30 mouse cellular contexts compared by ENCODE assay signal in genomic region chr3:97281426-97281825, GRCm38 (mm10). TPM values are rescaled to one million over a fixed set of nuclear protein-coding genes. Genes with fewer than 3 reads are reported as not detected.
DNase-seq lines count a peak whose midpoint lies in the region; ATAC-seq lines count a peak whose summit lies in the region.
"Had no signal": no experiment of that assay in that cellular context is flagged by ENCODE, and none has a peak within 500 bp of the region (broad histone marks: within the 10 kb centered on the region; RNA-seq: fewer than 3 reads in every experiment).

No protein-coding gene starts in this region.

- DNase-seq in embryonic facial prominence, embryonic 10.5 days (ENCODE audit: low spot score), result no peak
- no peak for DNase-seq in heart, embryonic 10.5 days (ENCODE audit: low spot score)
- no peak for DNase-seq in heart, postnatal 10 days
- no peak for DNase-seq in heart, adult 9 months (ENCODE audit: low spot score in 2 of 2)
- DNase-seq in thymus, postnatal 4 days, result no peak
- DNase-seq: adrenal gland, adult 2 months; adrenal gland, postnatal 36 days; cerebellum, adult 2 months; cerebellum, postnatal 25 days; gastrocnemius, postnatal 36 days; kidney, adult 2 months; kidney, postnatal 36 days; liver, postnatal 0 days; lung, postnatal 4 days; thymus, adult 2 months; thymus, postnatal 36 days had no signal

- peaks cover 10% of the 10 kb centered on the region for H3K36me3 ChIP-seq in embryonic facial prominence, embryonic 13.5 days
- peaks cover 30% of the 10 kb centered on the region for H3K36me3 ChIP-seq in embryonic facial prominence, embryonic 10.5 days (replicated peaks)
- H3K36me3 ChIP-seq in heart, embryonic 10.5 days, result peaks cover 11% of the 10 kb centered on the region
- H3K36me3 ChIP-seq in heart, embryonic 15.5 days, result peaks cover 7% of the 10 kb centered on the region; the same call in 1 of the 2 replicates
- no peaks in the 10 kb centered on the region; the same call in 1 of the 2 replicates for H3K36me3 ChIP-seq in embryonic facial prominence, embryonic 15.5 days
- H3K36me3 ChIP-seq: intestine, embryonic 15.5 days; liver, embryonic 12.5 days had no signal

- intact Hi-C loops in heart, postnatal 10 days (cut with DNase I), result no loop called here

- no peak overlapping the region for H3K9ac ChIP-seq in embryonic facial prominence, embryonic 13.5 days
- H3K9ac ChIP-seq in heart, embryonic 15.5 days, result no peak overlapping the region
- H3K9ac ChIP-seq in embryonic facial prominence, embryonic 15.5 days, result no peak overlapping the region
- H3K9ac ChIP-seq: intestine, embryonic 15.5 days; liver, embryonic 12.5 days; liver, postnatal 0 days; midbrain, embryonic 12.5 days had no signal

- H3K27ac ChIP-seq in embryonic facial prominence, embryonic 13.5 days, result peak overlapping the region; percentile 39; the same call in 1 of the 2 replicates
- H3K27ac ChIP-seq in embryonic facial prominence, embryonic 10.5 days (replicated peaks), result no peak overlapping the region
- H3K27ac ChIP-seq in heart, embryonic 10.5 days, result peak overlapping the region; percentile 62
- peak overlapping the region; percentile 47 for H3K27ac ChIP-seq in heart, embryonic 15.5 days
- peak overlapping the region; percentile 48; the same call in 1 of the 2 replicates for H3K27ac ChIP-seq in embryonic facial prominence, embryonic 15.5 days (replicated peaks)
- H3K27ac ChIP-seq: hindbrain, postnatal 0 days; intestine, embryonic 15.5 days; layer of hippocampus, adult 2 months; left cerebral cortex, adult 2 months; liver, embryonic 12.5 days; midbrain, embryonic 12.5 days had no signal

- H3K27me3 ChIP-seq in embryonic facial prominence, embryonic 13.5 days, result no peaks in the 10 kb centered on the region
- no peaks in the 10 kb centered on the region for H3K27me3 ChIP-seq in embryonic facial prominence, embryonic 10.5 days (replicated peaks; ENCODE audit: low read depth, poor library complexity, severe bottlenecking)
- H3K27me3 ChIP-seq in heart, embryonic 10.5 days (ENCODE audit: insufficient read depth, poor library complexity, severe bottlenecking), result no peaks in the 10 kb centered on the region
- H3K27me3 ChIP-seq in heart, embryonic 15.5 days, result no peaks in the 10 kb centered on the region
- no peaks in the 10 kb centered on the region for H3K27me3 ChIP-seq in embryonic facial prominence, embryonic 15.5 days
- H3K27me3 ChIP-seq: CH12.LX; intestine, embryonic 15.5 days; liver, embryonic 12.5 days; midbrain, embryonic 12.5 days had no signal

- H3K4me2 ChIP-seq in embryonic facial prominence, embryonic 13.5 days, result peak overlapping the region; percentile 27
- H3K4me2 ChIP-seq in heart, embryonic 15.5 days, result peak overlapping the region; percentile 46
- peak overlapping the region; percentile 15 for H3K4me2 ChIP-seq in embryonic facial prominence, embryonic 15.5 days (replicated peaks)
- H3K4me2 ChIP-seq: intestine, embryonic 15.5 days; liver, embryonic 12.5 days; midbrain, embryonic 12.5 days had no signal

- H3K4me1 ChIP-seq in embryonic facial prominence, embryonic 13.5 days, result peaks cover 31% of the 10 kb centered on the region
- peaks cover 27% of the 10 kb centered on the region for H3K4me1 ChIP-seq in embryonic facial prominence, embryonic 10.5 days
- H3K4me1 ChIP-seq in heart, embryonic 10.5 days, result peaks cover 50% of the 10 kb centered on the region
- peaks cover 26% of the 10 kb centered on the region for H3K4me1 ChIP-seq in heart, embryonic 15.5 days (replicated peaks)
- peaks cover 13% of the 10 kb centered on the region; the same call in 1 of the 2 replicates for H3K4me1 ChIP-seq in embryonic facial prominence, embryonic 15.5 days
- H3K4me1 ChIP-seq: intestine, embryonic 15.5 days; liver, embryonic 12.5 days; megakaryocyte, embryonic 14.5 days; midbrain, embryonic 12.5 days had no signal

- ATAC-seq in embryonic facial prominence, embryonic 13.5 days (ENCODE audit: insufficient number of reproducible peaks, insufficient read depth, low FRiP score, low TSS enrichment, low read depth), result no peak
- no peak for ATAC-seq in heart, embryonic 15.5 days (replicated peaks; ENCODE audit: insufficient number of reproducible peaks, insufficient read depth, low FRiP score, low read depth)
- no peak for ATAC-seq in embryonic facial prominence, embryonic 15.5 days (ENCODE audit: insufficient number of reproducible peaks, low FRiP score, low TSS enrichment, low read depth)
- ATAC-seq: activated CD4-positive, CD25-positive, alpha-beta regulatory T cell, adult 4 months; hindbrain, postnatal 0 days; intestine, embryonic 15.5 days; liver, embryonic 12.5 days; liver, postnatal 0 days; lung, postnatal 0 days had no signal

- H3K9me3 ChIP-seq in embryonic facial prominence, embryonic 13.5 days, result no peaks in the 10 kb centered on the region
- no peaks in the 10 kb centered on the region for H3K9me3 ChIP-seq in embryonic facial prominence, embryonic 10.5 days
- H3K9me3 ChIP-seq in heart, embryonic 10.5 days, result no peaks in the 10 kb centered on the region
- no peaks in the 10 kb centered on the region for H3K9me3 ChIP-seq in heart, embryonic 15.5 days (replicated peaks)
- H3K9me3 ChIP-seq in embryonic facial prominence, embryonic 15.5 days (replicated peaks), result no peaks in the 10 kb centered on the region
- H3K9me3 ChIP-seq: intestine, embryonic 15.5 days; liver, embryonic 12.5 days; midbrain, embryonic 12.5 days had no signal

- no peak overlapping the region for H3K4me3 ChIP-seq in embryonic facial prominence, embryonic 13.5 days
- no peak overlapping the region for H3K4me3 ChIP-seq in embryonic facial prominence, embryonic 10.5 days
- peak overlapping the region; percentile 19; the same call in 1 of the 2 replicates for H3K4me3 ChIP-seq in heart, embryonic 10.5 days
- H3K4me3 ChIP-seq in heart, embryonic 15.5 days, result no peak overlapping the region; the same call in 1 of the 2 replicates
- H3K4me3 ChIP-seq in embryonic facial prominence, embryonic 15.5 days (replicated peaks), result no peak overlapping the region
- H3K4me3 ChIP-seq: erythroblast, embryonic 14.5 days; intestine, embryonic 15.5 days; layer of hippocampus, adult 2 months; left cerebral cortex, adult 2 months; liver, embryonic 12.5 days; megakaryocyte, embryonic 14.5 days; midbrain, embryonic 12.5 days had no signal

- 58% methylated on average over 7 of the region's 7 CpGs for WGBS in embryonic facial prominence, embryonic 13.5 days
- WGBS in embryonic facial prominence, embryonic 10.5 days, result 97% methylated on average over 7 of the region's 7 CpGs
- 74% methylated on average over 7 of the region's 7 CpGs for WGBS in heart, embryonic 10.5 days
- WGBS in heart, embryonic 15.5 days, result 58% methylated on average over 7 of the region's 7 CpGs
- WGBS in embryonic facial prominence, embryonic 15.5 days, result 66% methylated on average over 7 of the region's 7 CpGs

RNA-seq across cellular contexts. Expression of gene Bcl9, which starts 16.3 kb away (rescaled TPM):
- polyA plus RNA-seq in embryonic facial prominence, embryonic 13.5 days (2015; fragmentation: Nextera tagmentation; extraction: Ambion mirVana), result 89.4 and 93.5 TPM in 2 replicates
- 60.9 and 73.5 TPM in 2 replicates for polyA plus RNA-seq in embryonic facial prominence, embryonic 10.5 days (2016; fragmentation: Nextera tagmentation; extraction: Ambion mirVana)
- polyA plus RNA-seq in heart, embryonic 10.5 days (2016; fragmentation: Nextera tagmentation; extraction: Ambion mirVana), result 37.2 and 45.9 TPM in 2 replicates
- 10 to 100 TPM; 26.0 to 26.8 TPM for total RNA-seq in heart, postnatal 10 days (2021)
- polyA plus RNA-seq in heart, embryonic 15.5 days (2015; fragmentation: Nextera tagmentation; extraction: Ambion mirVana), result 33.0 and 33.5 TPM in 2 replicates
- 60.6 and 68.2 TPM in 2 replicates for polyA plus RNA-seq in embryonic facial prominence, embryonic 15.5 days (2015; fragmentation: Nextera tagmentation; extraction: Ambion mirVana)
